Mouse (Mus musculus) brown adipose tissue, adult 24 weeks (tissue): Measurements from ENCODE around the gene Esm1. TPM values are rescaled to one million over a fixed set of nuclear protein-coding genes. Genes with fewer than 3 reads are reported as not detected.

Experiments
- H3K27ac ChIP-seq: fragments of 200-500 bp; replicated peaks from 2 replicates; pipeline ENCODE4 v1.5.1; 2012; ENCODE audit warnings: low read depth, mild to moderate bottlenecking, low read length
- H3K4me1 ChIP-seq: fragments of 200-500 bp; 2 replicates; pipeline ENCODE4 v1.6.1; 2012; ENCODE audit warnings: low read length, mixed read lengths; ENCODE audit not compliant: control insufficient read depth, insufficient read depth, insufficient read length
- H3K4me3 ChIP-seq: fragments of 200-500 bp; 2 replicates; pipeline ENCODE4 v1.5.1; 2012; ENCODE audit warnings: low read depth, mild to moderate bottlenecking, low read length, moderate library complexity; ENCODE audit not compliant: insufficient read depth
- polyA plus RNA-seq: library from polyadenylated mRNA; stranded (reverse); fragments of >200 nt; gene quantifications from 2 replicates; pipeline ENCODE4 v1.2.4, GENCODE M21; 2012; ENCODE audit not compliant: missing spikeins, insufficient read depth, insufficient read length

Gene Esm1
- polyA plus RNA-seq, 1 experiment = not detected

GRCm38 (mm10) chr13:113266495-113266951 lies 57.1 kb downstream of the Esm1 start:
- Histone ChIP-seq H3K4me1 (no peaks in the 10 kb centered on the region), H3K4me3 (no peak overlapping the region), H3K27ac (no peak overlapping the region)

GRCm38 (mm10) chr13:113267204-113267603 lies 57.7 kb downstream of the Esm1 start:
- H3K4me3 ChIP-seq = no peak overlapping the region
- H3K4me1 ChIP-seq = no peaks in the 10 kb centered on the region
- H3K27ac ChIP-seq = no peak overlapping the region

Other genes starting within 250 kb of the Esm1 start
- 0.95 TPM in 1 of 2 replicates, not detected in the other for gene Ccno, start 221.9 kb upstream of the Esm1 start, polyA plus RNA-seq
- not detected in 2 replicates for gene Mcidas, start 215.8 kb upstream of the Esm1 start, polyA plus RNA-seq
- not detected in 2 replicates for gene Cdc20b, start 174.5 kb upstream of the Esm1 start, polyA plus RNA-seq
- gene Gpx8, start 163.2 kb upstream of the Esm1 start, polyA plus RNA-seq = 143 and 181 TPM in 2 replicates
- gene Gzma, start 108.7 kb upstream of the Esm1 start, polyA plus RNA-seq = not detected in 2 replicates
- gene Gzmk, start 16.2 kb downstream of the Esm1 start, polyA plus RNA-seq = not detected in 2 replicates
- gene BC067074, start 83.5 kb downstream of the Esm1 start, polyA plus RNA-seq = 2.0 and 5.1 TPM in 2 replicates